19 mouse cellular contexts compared by ENCODE assay signal in genomic region chr3:80874690-80875353, GRCm38 (mm10). TPM values are rescaled to one million over a fixed set of nuclear protein-coding genes. Genes with fewer than 3 reads are reported as not detected.
"Had no signal": no experiment of that assay in that cellular context is flagged by ENCODE, and none has a peak within 500 bp of the region (broad histone marks: within the 10 kb centered on the region; RNA-seq: fewer than 3 reads in every experiment).

No protein-coding gene starts in this region.

- H3K27ac ChIP-seq: kidney, postnatal 0 days; liver, embryonic 14.5 days; macrophage; midbrain, embryonic 10.5 days; stomach, embryonic 15.5 days had no signal

- H3K4me1 ChIP-seq: stomach, embryonic 15.5 days had no signal

- H3K9me3 ChIP-seq: midbrain, embryonic 10.5 days; stomach, embryonic 15.5 days had no signal

- DNase-seq: kidney, adult 18-20 months; kidney, postnatal 25 days; layer of hippocampus, adult 9-11 months; liver, postnatal 0 days; lung, embryonic 14.5 days; retina, postnatal 1 day; right cerebral cortex, postnatal 25 days; spleen, adult 18-20 months; thymus, postnatal 36 days had no signal

- H3K4me2 ChIP-seq: lung, embryonic 14.5 days; stomach, embryonic 15.5 days had no signal

- H3K4me3 ChIP-seq: layer of hippocampus, adult 2 months; midbrain, embryonic 10.5 days; stomach, embryonic 15.5 days had no signal

- H3K36me3 ChIP-seq: midbrain, embryonic 10.5 days; stomach, embryonic 15.5 days had no signal

- ATAC-seq: inflammation-experienced regulatory T-cells, adult 6 months; intestine, embryonic 16.5 days; liver, postnatal 0 days; lung, postnatal 0 days had no signal

- H3K27me3 ChIP-seq: stomach, embryonic 15.5 days had no signal

- H3K9ac ChIP-seq: liver, embryonic 14.5 days; liver, postnatal 0 days; lung, embryonic 14.5 days; stomach, embryonic 15.5 days had no signal

RNA-seq across cellular contexts. Expression of gene Glrb, which starts 38.6 kb away (rescaled TPM):
- polyA plus RNA-seq: inflammation-experienced regulatory T-cells, adult 6 months; liver, adult 2 months; macrophage had no signal
